Mouse (Mus musculus) lung, embryonic 16.5 days (tissue): ENCODE measurements around the gene 1700001P01Rik. TPM values are rescaled to one million over a fixed set of nuclear protein-coding genes. Genes with fewer than 3 reads are reported as not detected.

Experiments
- microRNA-seq: library from miRNA; unstranded; fragments of <30 nt; microRNA quantifications from one replicate; pipeline ENCODE4, GENCODE M21; 2016
- polyA plus RNA-seq: library from polyadenylated mRNA; unstranded; fragments of >200 nt; fragmentation: Nextera tagmentation; extraction: Ambion mirVana; gene quantifications from 2 replicates; pipeline ENCODE4 v1.2.1, GENCODE M21; 2015

Gene 1700001P01Rik
- polyA plus RNA-seq, 1 experiment from 2014 or later: 0.35 TPM

Small RNA genes within 50 kb of the gene (microRNA-seq; reads per million reads assigned to microRNA genes)
- not detected for gene Mir8102

Other genes with a start within 250 kb of the 1700001P01Rik start
- gene Srcin1, start 199.7 kb downstream of the 1700001P01Rik start, polyA plus RNA-seq: 0.70 and 0.83 TPM in 2 replicates
- gene Epop, start 146.2 kb downstream of the 1700001P01Rik start, polyA plus RNA-seq: 1.1 and 2.1 TPM in 2 replicates
- 3.4 and 4.0 TPM in 2 replicates for gene Mllt6, start 112.5 kb downstream of the 1700001P01Rik start, polyA plus RNA-seq
- 57.5 and 66.6 TPM in 2 replicates for gene Cisd3, start 90.1 kb downstream of the 1700001P01Rik start, polyA plus RNA-seq
- 16.2 and 16.5 TPM in 2 replicates for gene Pcgf2, start 75.4 kb downstream of the 1700001P01Rik start, polyA plus RNA-seq
- gene Psmb3, start 72.5 kb downstream of the 1700001P01Rik start, polyA plus RNA-seq: 430 and 457 TPM in 2 replicates
- 1.3 and 2.2 TPM in 2 replicates for gene Pip4k2b, start 31.2 kb downstream of the 1700001P01Rik start, polyA plus RNA-seq
- 16.1 and 18.5 TPM in 2 replicates for gene Cwc25, start 9.4 kb downstream of the 1700001P01Rik start, polyA plus RNA-seq
- 495 and 578 TPM in 2 replicates for gene Rpl23, start 6.5 kb upstream of the 1700001P01Rik start, polyA plus RNA-seq
- gene Lasp1, start 23.1 kb upstream of the 1700001P01Rik start, polyA plus RNA-seq: 163 and 167 TPM in 2 replicates
- gene B230217C12Rik, start 64.9 kb upstream of the 1700001P01Rik start, polyA plus RNA-seq: 3.1 and 3.4 TPM in 2 replicates
- 0.36 and 0.65 TPM in 2 replicates for gene Fbxo47, start 108.2 kb upstream of the 1700001P01Rik start, polyA plus RNA-seq
- gene Plxdc1, start 210.5 kb upstream of the 1700001P01Rik start, polyA plus RNA-seq: 1.4 and 1.6 TPM in 2 replicates
- 6.2 and 8.0 TPM in 2 replicates for gene Arl5c, start 220.3 kb upstream of the 1700001P01Rik start, polyA plus RNA-seq
- 6.4 and 6.7 TPM in 2 replicates for gene Cacnb1, start 247.1 kb upstream of the 1700001P01Rik start, polyA plus RNA-seq